In genomic region chr10:94165426-94165825, GRCm38 (mm10) we compare ENCODE assay signal across 25 mouse cellular contexts.
"Had no signal": no experiment of that assay in that cellular context is flagged by ENCODE, and none has a peak within 500 bp of the region (broad histone marks: within the 10 kb centered on the region; RNA-seq: fewer than 3 reads in every experiment).

No protein-coding gene starts in this region.

- H3K4me1 ChIP-seq: heart, embryonic 13.5 days; heart, embryonic 15.5 days; hindbrain, embryonic 15.5 days; limb, embryonic 10.5 days; limb, embryonic 12.5 days; liver, embryonic 13.5 days had no signal

- H3K9me3 ChIP-seq: heart, embryonic 15.5 days; hindbrain, embryonic 13.5 days; hindbrain, embryonic 15.5 days; limb, embryonic 10.5 days; liver, embryonic 13.5 days had no signal

- H3K27me3 ChIP-seq: heart, embryonic 13.5 days; heart, embryonic 15.5 days; hindbrain, embryonic 15.5 days; limb, embryonic 12.5 days; liver, embryonic 13.5 days had no signal

- ATAC-seq: hindbrain, postnatal 0 days had no signal

- H3K9ac ChIP-seq: heart, embryonic 13.5 days; heart, embryonic 15.5 days; hindbrain, embryonic 13.5 days; hindbrain, embryonic 15.5 days; limb, embryonic 12.5 days; liver, embryonic 13.5 days had no signal

- H3K4me2 ChIP-seq: heart, embryonic 11.5 days; heart, embryonic 13.5 days; heart, embryonic 15.5 days; hindbrain, embryonic 13.5 days; hindbrain, embryonic 15.5 days; limb, embryonic 12.5 days; liver, embryonic 11.5 days; liver, embryonic 13.5 days had no signal

- DNase-seq: gastrocnemius, adult 2 months; gastrocnemius, postnatal 10 days; gastrocnemius, postnatal 36 days; heart, adult 2 months; heart, postnatal 14 days; heart, postnatal 36 days; kidney, adult 11 months; kidney, adult 2 months; kidney, adult 9 months; kidney, postnatal 10 days; kidney, postnatal 25 days; kidney, postnatal 4 days; liver; liver, embryonic 13.5 days had no signal

- H3K4me3 ChIP-seq: gastrocnemius, adult 2 months; heart, adult 2 months; heart, embryonic 13.5 days; heart, embryonic 15.5 days; hindbrain, embryonic 13.5 days; hindbrain, embryonic 15.5 days; layer of hippocampus, adult 2 months; left cerebral cortex, adult 2 months; limb, embryonic 10.5 days; limb, embryonic 12.5 days; liver, embryonic 13.5 days had no signal

- H3K27ac ChIP-seq: gastrocnemius, adult 2 months; heart, adult 2 months; heart, embryonic 13.5 days; heart, embryonic 15.5 days; hindbrain, embryonic 13.5 days; hindbrain, embryonic 15.5 days; hindbrain, postnatal 0 days; layer of hippocampus, adult 2 months; left cerebral cortex, adult 2 months; limb, embryonic 10.5 days; limb, embryonic 12.5 days; liver, embryonic 13.5 days had no signal
